Mouse (Mus musculus): ENCODE data around the gene Lpp.

DNA sequence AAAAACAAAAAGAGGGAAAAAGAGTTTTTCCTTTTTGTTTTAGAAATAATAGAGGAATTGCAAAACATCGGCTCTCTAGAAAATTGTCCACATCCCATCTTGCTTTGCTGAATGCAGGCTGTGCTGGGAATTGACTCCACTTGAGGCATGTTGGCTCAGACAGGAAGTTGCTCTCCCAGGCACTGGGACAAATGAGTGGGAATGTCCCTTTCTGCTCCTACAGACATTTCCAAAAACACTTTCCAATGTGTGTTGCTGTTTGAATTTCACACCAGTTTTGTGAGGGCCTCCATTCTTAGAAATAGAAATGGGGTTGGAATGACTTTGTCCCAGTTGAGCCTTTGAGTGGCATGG is 116.5 kb downstream of the Lpp start:
- TF ChIP-seq CTCF (IDR thresholded peaks at IDR 0.05; ENCODE audit: borderline replicate concordance, control insufficient read depth, extremely low read depth, insufficient read depth, low read length, poor library complexity), result no peak
- no peak for TF ChIP-seq POLR2A (IDR thresholded peaks at IDR 0.05; ENCODE audit: control insufficient read depth, extremely low read depth, insufficient read depth, low read length, poor library complexity)

All from thymus, adult 2 months (tissue).